Mouse (Mus musculus) kidney, postnatal 36 days (tissue): ENCODE measurements around the gene Nxph2.

ENCODE experiments used
- DNase-seq, 2 experiments: peaks; one replicate each; pipeline ENCODE4 v3.0.0; 2021 to 2022; ENCODE audit warnings: mixed read lengths in 2 of 2

The Nxph2 gene

GRCm38 (mm10) chr2:23320746-23321585 lies at the start of gene Nxph2:
Nxph2 (plus strand) TSS chr2:23321246.
- peak in 1 of 2 experiments; percentile 2 for DNase-seq

GRCm38 (mm10) chr2:23290991-23291390 lies 30.1 kb upstream of the Nxph2 start:
- DNase-seq, result peak in 1 of 2 experiments; percentile 30

- no peak for DNase-seq
Observed at GRCm38 (mm10) chr2:23314869-23315268, 6.2 kb upstream of the Nxph2 start.
